Mouse (Mus musculus) adrenal gland, adult 8-10 months (tissue): ENCODE measurements at regions not wholly inside any gene's neighbourhood (a gene's known extent, or its start where the extent isn't known, plus 50 kb on each side); places are given as distances from the start of the nearest gene placed in this dataset.

Experiments
- DNase-seq: peaks from one replicate; pipeline ENCODE4 v3.0.0; 2022

- DNase-seq: peak; percentile 84
Measured at GRCm38 (mm10) chr17:80891656-80892055, 52.8 kb upstream of the Tmem178 start.

- no peak for DNase-seq
Measured at GRCm38 (mm10) chr17:80889095-80889494, 55.3 kb upstream of the Tmem178 start.

GRCm38 (mm10) chr17:80887749-80888119 lies 56.7 kb upstream of the Tmem178 start:
- no peak for DNase-seq

GRCm38 (mm10) chr17:80887021-80887748 lies 57.2 kb upstream of the Tmem178 start:
- DNase-seq: no peak

GRCm38 (mm10) chr17:80886211-80886701 lies 58.2 kb upstream of the Tmem178 start:
- DNase-seq: no peak

- DNase-seq: no peak
Measured at GRCm38 (mm10) chr17:80885706-80886105, 58.7 kb upstream of the Tmem178 start.

GRCm38 (mm10) chr17:80884886-80885285 lies 59.5 kb upstream of the Tmem178 start:
- no peak for DNase-seq

- DNase-seq: no peak
Measured at GRCm38 (mm10) chr17:80882476-80882875, 62.0 kb upstream of the Tmem178 start.

- DNase-seq: no peak
Measured at GRCm38 (mm10) chr17:80880325-80880724, 64.1 kb upstream of the Tmem178 start.

GRCm38 (mm10) chr17:80875352-80876044 lies 68.9 kb upstream of the Tmem178 start:
- no peak for DNase-seq

GRCm38 (mm10) chr17:80870965-80871364 lies 73.5 kb upstream of the Tmem178 start:
- no peak for DNase-seq

- DNase-seq: no peak
Measured at GRCm38 (mm10) chr17:80862338-80862737, 82.1 kb upstream of the Tmem178 start.

- DNase-seq: no peak
Measured at GRCm38 (mm10) chr17:80846996-80847810, 97.2 kb upstream of the Tmem178 start.

GRCm38 (mm10) chr17:80845349-80845748 lies 99.1 kb upstream of the Tmem178 start:
- no peak for DNase-seq

- DNase-seq: no peak
Measured at GRCm38 (mm10) chr17:80841903-80842302, 102.5 kb upstream of the Tmem178 start.

- no peak for DNase-seq
Measured at GRCm38 (mm10) chr17:80840896-80841295, 103.5 kb upstream of the Tmem178 start.

- no peak for DNase-seq
Measured at GRCm38 (mm10) chr17:80840452-80840851, 104.0 kb upstream of the Tmem178 start.

GRCm38 (mm10) chr17:80834701-80835100 lies 106.4 kb upstream of the Map4k3 start:
- no peak for DNase-seq

GRCm38 (mm10) chr17:80834176-80834517 lies 105.9 kb upstream of the Map4k3 start:
- DNase-seq: no peak

- no peak for DNase-seq
Measured at GRCm38 (mm10) chr17:80833355-80834175, 105.3 kb upstream of the Map4k3 start.

GRCm38 (mm10) chr17:80831686-80832085 lies 103.4 kb upstream of the Map4k3 start:
- no peak for DNase-seq

- no peak for DNase-seq
Measured at GRCm38 (mm10) chr17:80827896-80828295, 99.6 kb upstream of the Map4k3 start.
